Mouse (Mus musculus): Measurements from ENCODE around the gene Isca2. TPM values are rescaled to one million over a fixed set of nuclear protein-coding genes. Genes with fewer than 3 reads are reported as not detected.

The Isca2 gene
- polyA plus RNA-seq, 1 experiment from 2014 or later, result 137 TPM

GRCm38 (mm10) chr12:84773476-84773875, 425 bp downstream of the Isca2 start:
- no peaks in the 10 kb centered on the region for H3K27me3 ChIP-seq
- H3K27ac ChIP-seq (replicated peaks), result peak overlapping the region; percentile 63; the same call in 1 of the 2 replicates
- H3K9me3 ChIP-seq (replicated peaks), result no peaks in the 10 kb centered on the region
- peak overlapping the region; percentile 79 for H3K4me3 ChIP-seq (replicated peaks)
- peaks cover 26% of the 10 kb centered on the region for H3K4me1 ChIP-seq
- H3K4me2 ChIP-seq (replicated peaks), result peak overlapping the region; percentile 85
- H3K9ac ChIP-seq, result peak overlapping the region; percentile 70
- H3K36me3 ChIP-seq, result no peaks in the 10 kb centered on the region; the same call in 1 of the 2 replicates
- WGBS, result under 1% methylated on average over 20 of the region's 20 CpGs
- no peak for ATAC-seq (ENCODE audit: insufficient number of reproducible peaks, low FRiP score, low TSS enrichment, low read depth)

- 86% methylated on average over 6 of the region's 6 CpGs for WGBS
- H3K27ac ChIP-seq (replicated peaks), result no peak overlapping the region
- H3K4me3 ChIP-seq (replicated peaks), result 0 out of 2 replicates have a peak overlapping the region, but pooled peaks have one; percentile 79
- H3K4me1 ChIP-seq, result peaks cover 26% of the 10 kb centered on the region
- no peaks in the 10 kb centered on the region for H3K9me3 ChIP-seq (replicated peaks)
- H3K4me2 ChIP-seq (replicated peaks), result peak overlapping the region; percentile 85; the same call in 1 of the 2 replicates
- no peak for ATAC-seq (ENCODE audit: insufficient number of reproducible peaks, low FRiP score, low TSS enrichment, low read depth)
- no peak overlapping the region for H3K9ac ChIP-seq
- no peaks in the 10 kb centered on the region; the same call in 1 of the 2 replicates for H3K36me3 ChIP-seq
- H3K27me3 ChIP-seq, result no peaks in the 10 kb centered on the region
Measured at GRCm38 (mm10) chr12:84774376-84774775, 1.3 kb downstream of the Isca2 start.

GRCm38 (mm10) chr12:84776229-84776628, 3.2 kb downstream of the Isca2 start:
- Histone ChIP-seq H3K27ac (replicated peaks) (no peak overlapping the region), H3K9ac (no peak overlapping the region)
- no peak for ATAC-seq (ENCODE audit: insufficient number of reproducible peaks, low FRiP score, low TSS enrichment, low read depth)

GRCm38 (mm10) chr12:84784604-84785381, 11.7 kb downstream of the Isca2 start:
- Histone ChIP-seq H3K4me2 (replicated peaks) (peak overlapping the region; percentile 43), H3K4me1 (peaks cover 9% of the 10 kb centered on the region; the same call in 1 of the 2 replicates), H3K36me3 (no peaks in the 10 kb centered on the region), H3K27ac (replicated peaks) (no peak overlapping the region), H3K4me3 (replicated peaks) (no peak overlapping the region), H3K9ac (no peak overlapping the region), H3K9me3 (replicated peaks) (no peaks in the 10 kb centered on the region), H3K27me3 (no peaks in the 10 kb centered on the region)
- ATAC-seq (ENCODE audit: insufficient number of reproducible peaks, low FRiP score, low TSS enrichment, low read depth), result peak; percentile 81
- WGBS, result 28% methylated on average over 25 of the region's 25 CpGs

More at GRCm38 (mm10) chr12:84776229-84776628, 3.2 kb downstream of the Isca2 start:
- no peak overlapping the region for H3K4me2 ChIP-seq (replicated peaks)
- no peaks in the 10 kb centered on the region for H3K27me3 ChIP-seq
- no peaks in the 10 kb centered on the region for H3K9me3 ChIP-seq (replicated peaks)
- no peaks in the 10 kb centered on the region; the same call in 1 of the 2 replicates for H3K36me3 ChIP-seq
- no peak overlapping the region for H3K4me3 ChIP-seq (replicated peaks)
- peaks cover 18% of the 10 kb centered on the region for H3K4me1 ChIP-seq

- WGBS, result 68% methylated on average over 5 of the region's 5 CpGs
- no peak for ATAC-seq (ENCODE audit: insufficient number of reproducible peaks, low FRiP score, low TSS enrichment, low read depth)
- H3K27ac ChIP-seq (replicated peaks), result no peak overlapping the region
Measured at GRCm38 (mm10) chr12:84786091-84786490, 13.0 kb downstream of the Isca2 start.

GRCm38 (mm10) chr12:84790853-84791252, 17.8 kb downstream of the Isca2 start:
- Histone ChIP-seq H3K4me2 (replicated peaks) (no peak overlapping the region), H3K9ac (no peak overlapping the region), H3K27me3 (no peaks in the 10 kb centered on the region), H3K9me3 (replicated peaks) (no peaks in the 10 kb centered on the region), H3K4me1 (0 out of 2 replicates have a peak, but pooled peaks cover 5% of the 10 kb centered on the region), H3K36me3 (no peaks in the 10 kb centered on the region), H3K4me3 (replicated peaks) (no peak overlapping the region), H3K27ac (replicated peaks) (no peak overlapping the region)
- no peak for ATAC-seq (ENCODE audit: insufficient number of reproducible peaks, low FRiP score, low TSS enrichment, low read depth)
- WGBS, result 67% methylated on average over 10 of the region's 10 CpGs

More at GRCm38 (mm10) chr12:84786091-84786490, 13.0 kb downstream of the Isca2 start:
- no peak overlapping the region for H3K4me3 ChIP-seq (replicated peaks)
- no peak overlapping the region for H3K9ac ChIP-seq
- no peak overlapping the region for H3K4me2 ChIP-seq (replicated peaks)
- H3K27me3 ChIP-seq, result no peaks in the 10 kb centered on the region
- no peaks in the 10 kb centered on the region for H3K36me3 ChIP-seq
- H3K9me3 ChIP-seq (replicated peaks), result no peaks in the 10 kb centered on the region
- peaks cover 12% of the 10 kb centered on the region; the same call in 1 of the 2 replicates for H3K4me1 ChIP-seq

- no peak overlapping the region for H3K4me2 ChIP-seq (replicated peaks)
- no peak for ATAC-seq (ENCODE audit: insufficient number of reproducible peaks, low FRiP score, low TSS enrichment, low read depth)
- H3K4me3 ChIP-seq (replicated peaks), result no peak overlapping the region
- no peaks in the 10 kb centered on the region for H3K36me3 ChIP-seq
- H3K4me1 ChIP-seq, result 0 out of 2 replicates have a peak, but pooled peaks cover 5% of the 10 kb centered on the region
- WGBS, result 43% methylated on average over 4 of the region's 4 CpGs
- no peaks in the 10 kb centered on the region for H3K9me3 ChIP-seq (replicated peaks)
- no peak overlapping the region for H3K9ac ChIP-seq
- no peaks in the 10 kb centered on the region for H3K27me3 ChIP-seq
- H3K27ac ChIP-seq (replicated peaks), result no peak overlapping the region
Measured at GRCm38 (mm10) chr12:84792629-84793028, 19.6 kb downstream of the Isca2 start.

- H3K4me1 ChIP-seq, result 0 out of 2 replicates have a peak, but pooled peaks cover 5% of the 10 kb centered on the region
- H3K27me3 ChIP-seq, result no peaks in the 10 kb centered on the region
- no peaks in the 10 kb centered on the region for H3K36me3 ChIP-seq
- no peak overlapping the region for H3K27ac ChIP-seq (replicated peaks)
- no peak overlapping the region for H3K4me3 ChIP-seq (replicated peaks)
- ATAC-seq (ENCODE audit: insufficient number of reproducible peaks, low FRiP score, low TSS enrichment, low read depth), result no peak
- H3K9ac ChIP-seq, result no peak overlapping the region
- no peaks in the 10 kb centered on the region for H3K9me3 ChIP-seq (replicated peaks)
- WGBS, result 89% methylated on average over 8 of the region's 8 CpGs
- H3K4me2 ChIP-seq (replicated peaks), result no peak overlapping the region
Measured at GRCm38 (mm10) chr12:84794647-84795046, 21.6 kb downstream of the Isca2 start.

GRCm38 (mm10) chr12:84799086-84799485, 26.0 kb downstream of the Isca2 start:
- H3K27ac ChIP-seq (replicated peaks), result no peak overlapping the region
- H3K4me3 ChIP-seq (replicated peaks), result no peak overlapping the region
- no peak for ATAC-seq (ENCODE audit: insufficient number of reproducible peaks, low FRiP score, low TSS enrichment, low read depth)
- H3K4me2 ChIP-seq (replicated peaks), result no peak overlapping the region
- no peaks in the 10 kb centered on the region for H3K4me1 ChIP-seq
- H3K9ac ChIP-seq, result no peak overlapping the region
- H3K36me3 ChIP-seq, result no peaks in the 10 kb centered on the region
- no peaks in the 10 kb centered on the region for H3K9me3 ChIP-seq (replicated peaks)
- WGBS, result 92% methylated on average over 13 of the region's 13 CpGs
- no peaks in the 10 kb centered on the region for H3K27me3 ChIP-seq

- 63% methylated on average over 4 of the region's 4 CpGs for WGBS
- H3K4me3 ChIP-seq (replicated peaks), result no peak overlapping the region
- no peaks in the 10 kb centered on the region for H3K36me3 ChIP-seq
- H3K27me3 ChIP-seq, result no peaks in the 10 kb centered on the region
- no peak overlapping the region for H3K9ac ChIP-seq
- peaks cover 5% of the 10 kb centered on the region; the same call in 1 of the 2 replicates for H3K4me1 ChIP-seq
- ATAC-seq (ENCODE audit: insufficient number of reproducible peaks, low FRiP score, low TSS enrichment, low read depth), result no peak
- no peaks in the 10 kb centered on the region for H3K9me3 ChIP-seq (replicated peaks)
- no peak overlapping the region for H3K4me2 ChIP-seq (replicated peaks)
- H3K27ac ChIP-seq (replicated peaks), result no peak overlapping the region
Measured at GRCm38 (mm10) chr12:84800419-84800818, 27.4 kb downstream of the Isca2 start.

GRCm38 (mm10) chr12:84801532-84802110, 28.6 kb downstream of the Isca2 start:
- H3K27me3 ChIP-seq, result no peaks in the 10 kb centered on the region
- H3K36me3 ChIP-seq, result no peaks in the 10 kb centered on the region
- peaks cover 7% of the 10 kb centered on the region for H3K4me1 ChIP-seq
- no peak overlapping the region for H3K9ac ChIP-seq
- 80% methylated on average over 13 of the region's 13 CpGs for WGBS
- H3K27ac ChIP-seq (replicated peaks), result no peak overlapping the region
- ATAC-seq (ENCODE audit: insufficient number of reproducible peaks, low FRiP score, low TSS enrichment, low read depth), result no peak
- H3K9me3 ChIP-seq (replicated peaks), result no peaks in the 10 kb centered on the region
- no peak overlapping the region for H3K4me2 ChIP-seq (replicated peaks)
- no peak overlapping the region for H3K4me3 ChIP-seq (replicated peaks)
